Mouse (Mus musculus): ENCODE measurements at regions not wholly inside any gene's neighbourhood (a gene's known extent, or its start where the extent isn't known, plus 50 kb on each side); places are given as distances from the start of the nearest gene placed in this dataset.

- H3K27ac ChIP-seq = no peak overlapping the region
- no peaks in the 10 kb centered on the region for H3K4me1 ChIP-seq (ENCODE audit: insufficient read depth, low read length)
- no peaks in the 10 kb centered on the region for H3K27me3 ChIP-seq (ENCODE audit: insufficient read depth, low read length)
- no peak overlapping the region for H3K4me2 ChIP-seq (ENCODE audit: low read depth, low read length)
- TF ChIP-seq CTCF (IDR thresholded peaks at IDR 0.05; ENCODE audit: low read depth) = no peak
- WGBS = 69% methylated on average over 4 of the region's 4 CpGs
- H3K36me3 ChIP-seq (ENCODE audit: insufficient read depth, low read length) = no peaks in the 10 kb centered on the region
- no peaks in the 10 kb centered on the region for H3K9me3 ChIP-seq (ENCODE audit: low read length)
- ATAC-seq (no peak), DNase-seq (ENCODE audit: low spot score) (no peak)
- no peak overlapping the region for H3K9ac ChIP-seq (replicated peaks; ENCODE audit: low read length)
- no peak overlapping the region for H3K4me3 ChIP-seq (ENCODE audit: low read length)
Measured at GRCm38 (mm10) chr7:71963456-71963855, 343.0 kb downstream of the Mctp2 start.

GRCm38 (mm10) chr7:71962851-71963250 is 343.6 kb downstream of the Mctp2 start:
- no peak overlapping the region for H3K4me2 ChIP-seq (ENCODE audit: low read depth, low read length)
- no peak for ATAC-seq
- WGBS = 87% methylated on average over 3 of the region's 3 CpGs

GRCm38 (mm10) chr7:71960453-71961230 is 345.8 kb downstream of the Mctp2 start:
- Histone ChIP-seq H3K9ac (replicated peaks; ENCODE audit: low read length) (no peak overlapping the region), H3K4me2 (ENCODE audit: low read depth, low read length) (peak overlapping the region; percentile 46), H3K36me3 (ENCODE audit: insufficient read depth, low read length) (no peaks in the 10 kb centered on the region), H3K27ac (no peak overlapping the region), H3K4me1 (ENCODE audit: insufficient read depth, low read length) (no peaks in the 10 kb centered on the region), H3K27me3 (ENCODE audit: insufficient read depth, low read length) (no peaks in the 10 kb centered on the region), H3K9me3 (ENCODE audit: low read length) (no peaks in the 10 kb centered on the region), H3K4me3 (ENCODE audit: low read length) (0 out of 2 replicates have a peak overlapping the region, but pooled peaks have one; percentile 3)
- DNase-seq (ENCODE audit: low spot score) = peak; percentile 62
- ATAC-seq = peak; percentile 77
- TF ChIP-seq CTCF (IDR thresholded peaks at IDR 0.05; ENCODE audit: low read depth) = no peak
- 3% methylated on average over 11 of the region's 11 CpGs for WGBS

More at GRCm38 (mm10) chr7:71962851-71963250, 343.6 kb downstream of the Mctp2 start:
- no peaks in the 10 kb centered on the region for H3K27me3 ChIP-seq (ENCODE audit: insufficient read depth, low read length)
- no peak overlapping the region for H3K27ac ChIP-seq
- H3K4me1 ChIP-seq (ENCODE audit: insufficient read depth, low read length) = no peaks in the 10 kb centered on the region
- no peak overlapping the region for H3K4me3 ChIP-seq (ENCODE audit: low read length)
- no peaks in the 10 kb centered on the region for H3K36me3 ChIP-seq (ENCODE audit: insufficient read depth, low read length)
- DNase-seq (ENCODE audit: low spot score) = no peak
- no peak for TF ChIP-seq CTCF (IDR thresholded peaks at IDR 0.05; ENCODE audit: low read depth)
- no peak overlapping the region for H3K9ac ChIP-seq (replicated peaks; ENCODE audit: low read length)
- no peaks in the 10 kb centered on the region for H3K9me3 ChIP-seq (ENCODE audit: low read length)

- H3K9me3 ChIP-seq (ENCODE audit: low read length) = no peaks in the 10 kb centered on the region
- no peaks in the 10 kb centered on the region for H3K27me3 ChIP-seq (ENCODE audit: insufficient read depth, low read length)
- TF ChIP-seq CTCF (IDR thresholded peaks at IDR 0.05; ENCODE audit: low read depth) = no peak
- H3K9ac ChIP-seq (replicated peaks; ENCODE audit: low read length) = no peak overlapping the region
- WGBS = 79% methylated on average over 6 of the region's 6 CpGs
- no peak for ATAC-seq
- H3K27ac ChIP-seq = no peak overlapping the region
- no peak for DNase-seq (ENCODE audit: low spot score)
- no peaks in the 10 kb centered on the region for H3K36me3 ChIP-seq (ENCODE audit: insufficient read depth, low read length)
- H3K4me1 ChIP-seq (ENCODE audit: insufficient read depth, low read length) = no peaks in the 10 kb centered on the region
- H3K4me3 ChIP-seq (ENCODE audit: low read length) = no peak overlapping the region
- H3K4me2 ChIP-seq (ENCODE audit: low read depth, low read length) = no peak overlapping the region
Measured at GRCm38 (mm10) chr7:71946548-71946947, 359.9 kb downstream of the Mctp2 start.

- 52% methylated on average over 16 of the region's 16 CpGs for WGBS
- ATAC-seq (no peak), DNase-seq (ENCODE audit: low spot score) (no peak)
- H3K4me2 ChIP-seq (ENCODE audit: low read depth, low read length) = no peak overlapping the region
- H3K27me3 ChIP-seq (ENCODE audit: insufficient read depth, low read length) = no peaks in the 10 kb centered on the region
- no peak overlapping the region for H3K27ac ChIP-seq
- no peaks in the 10 kb centered on the region for H3K9me3 ChIP-seq (ENCODE audit: low read length)
- no peaks in the 10 kb centered on the region for H3K36me3 ChIP-seq (ENCODE audit: insufficient read depth, low read length)
- H3K4me1 ChIP-seq (ENCODE audit: insufficient read depth, low read length) = no peaks in the 10 kb centered on the region
- TF ChIP-seq CTCF (IDR thresholded peaks at IDR 0.05; ENCODE audit: low read depth) = no peak
- no peak overlapping the region for H3K4me3 ChIP-seq (ENCODE audit: low read length)
- no peak overlapping the region for H3K9ac ChIP-seq (replicated peaks; ENCODE audit: low read length)
Measured at GRCm38 (mm10) chr7:71943078-71944042, 363.0 kb downstream of the Mctp2 start.

- H3K36me3 ChIP-seq (ENCODE audit: insufficient read depth, low read length) = no peaks in the 10 kb centered on the region
- no peak overlapping the region for H3K27ac ChIP-seq
- H3K27me3 ChIP-seq (ENCODE audit: insufficient read depth, low read length) = no peaks in the 10 kb centered on the region
- no peak overlapping the region for H3K4me2 ChIP-seq (ENCODE audit: low read depth, low read length)
- DNase-seq (ENCODE audit: low spot score) (no peak), ATAC-seq (no peak)
- H3K9me3 ChIP-seq (ENCODE audit: low read length) = no peaks in the 10 kb centered on the region
- WGBS = 61% methylated on average over 3 of the region's 3 CpGs
- no peaks in the 10 kb centered on the region for H3K4me1 ChIP-seq (ENCODE audit: insufficient read depth, low read length)
- H3K4me3 ChIP-seq (ENCODE audit: low read length) = no peak overlapping the region
- TF ChIP-seq CTCF (IDR thresholded peaks at IDR 0.05; ENCODE audit: low read depth) = no peak
- no peak overlapping the region for H3K9ac ChIP-seq (replicated peaks; ENCODE audit: low read length)
Measured at GRCm38 (mm10) chr7:71937731-71938130, 368.7 kb downstream of the Mctp2 start.
